Comparison of ENCODE assay signal across 9 mouse cellular contexts in the genomic region with DNA sequence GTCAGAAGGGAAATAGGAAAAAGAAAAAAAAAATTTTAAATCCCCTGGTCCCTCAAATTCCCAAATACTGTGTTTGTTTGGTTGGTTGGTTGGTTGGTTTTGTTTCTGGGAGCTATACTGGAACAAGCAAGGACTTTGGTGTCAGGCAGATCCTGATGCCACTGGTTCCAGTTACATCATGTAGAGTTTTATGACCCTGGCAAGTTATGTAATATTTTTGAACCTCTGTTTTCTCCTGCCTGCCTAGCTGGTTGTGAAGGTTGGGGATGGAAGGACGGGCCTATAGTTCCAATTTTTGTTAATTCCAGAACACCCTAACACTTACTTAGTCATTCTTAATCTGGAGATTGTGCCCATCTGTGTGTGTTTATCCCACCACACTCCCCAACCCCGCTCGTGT. TPM values are rescaled to one million over a fixed set of nuclear protein-coding genes. Genes with fewer than 3 reads are reported as not detected.
A peak's percentile ranks its signal among the peaks of the same experiment; 100 is the strongest.
DNase-seq lines count a peak whose midpoint lies in the region; ATAC-seq lines count a peak whose summit lies in the region.
"Had no signal": no experiment of that assay in that cellular context is flagged by ENCODE, and none has a peak within 500 bp of the region (broad histone marks: within the 10 kb centered on the region; RNA-seq: fewer than 3 reads in every experiment).

No protein-coding gene starts in this region.

- H3K9me3 ChIP-seq in heart, embryonic 14.5 days (ENCODE audit: control insufficient read depth, low read length), result no peaks in the 10 kb centered on the region
- no peaks in the 10 kb centered on the region for H3K9me3 ChIP-seq in forebrain, embryonic 10.5 days
- no peaks in the 10 kb centered on the region for H3K9me3 ChIP-seq in limb, embryonic 10.5 days (replicated peaks)

- WGBS in heart, embryonic 14.5 days, result 67% methylated on average over 3 of the region's 3 CpGs
- WGBS in forebrain, embryonic 10.5 days, result 67% methylated on average over 3 of the region's 3 CpGs
- WGBS in limb, embryonic 10.5 days, result 71% methylated on average over 3 of the region's 3 CpGs

- no peak for DNase-seq in heart, postnatal 25 days (ENCODE audit: low spot score)
- peak; percentile 17 for DNase-seq in NIH3T3 (ENCODE audit: low read depth)
- no peak for DNase-seq in forebrain, embryonic 10.5 days (ENCODE audit: extremely low spot score, low spot score)
- DNase-seq in limb, embryonic 10.5 days (ENCODE audit: low spot score), result peak; percentile 31
- no peak for DNase-seq in urinary bladder, postnatal 25 days (ENCODE audit: low spot score)
- no peak for DNase-seq in layer of hippocampus, postnatal 10 days (ENCODE audit: low spot score in 2 of 2)

- H3K4me2 ChIP-seq in heart, embryonic 14.5 days (ENCODE audit: low read length), result peak overlapping the region; percentile 90

- H3K9ac ChIP-seq in heart, embryonic 14.5 days (ENCODE audit: low read length), result no peak overlapping the region

- H3K4me3 ChIP-seq in heart, embryonic 14.5 days (ENCODE audit: control insufficient read depth in 1 of 2, insufficient read depth in 1 of 2, low read depth in 1 of 2, low read length in 2 of 2), result no peak overlapping the region
- H3K4me3 ChIP-seq in forebrain, embryonic 10.5 days, result peak overlapping the region; percentile 96
- H3K4me3 ChIP-seq in limb, embryonic 10.5 days, result no peak overlapping the region

- no peaks in the 10 kb centered on the region for H3K27me3 ChIP-seq in heart, embryonic 14.5 days (ENCODE audit: control insufficient read depth, insufficient read depth, low read length)
- no peaks in the 10 kb centered on the region for H3K27me3 ChIP-seq in forebrain, embryonic 10.5 days (ENCODE audit: poor library complexity, severe bottlenecking)
- H3K27me3 ChIP-seq in limb, embryonic 10.5 days (ENCODE audit: low read depth, poor library complexity, severe bottlenecking), result no peaks in the 10 kb centered on the region

- intact Hi-C loops in heart, postnatal 25 days (cut with DNase I), result loop anchor here (5.0 kb wide), 1 partner anchor 84 kb away; no protein-coding TSS in a partner anchor

- H3K27ac ChIP-seq in heart, embryonic 14.5 days (replicated peaks in 1 of 2; ENCODE audit: control insufficient read depth in 1 of 2, insufficient read depth in 1 of 2, low read depth in 2 of 2, low read length in 2 of 2), result no peak overlapping the region
- H3K27ac ChIP-seq in forebrain, embryonic 10.5 days, result 0 out of 2 replicates have a peak overlapping the region, but pooled peaks have one; percentile 99
- no peak overlapping the region for H3K27ac ChIP-seq in limb, embryonic 10.5 days
- H3K27ac ChIP-seq: macrophage had no signal

- H3K4me1 ChIP-seq in heart, embryonic 14.5 days (ENCODE audit: control insufficient read depth in 2 of 2, insufficient read depth in 2 of 2, low read length in 2 of 2), result peaks cover 2 to 3% of the 10 kb centered on the region in 2 experiments; a peak in 2 of 4 replicates
- peaks cover 38% of the 10 kb centered on the region for H3K4me1 ChIP-seq in forebrain, embryonic 10.5 days
- peaks cover 12% of the 10 kb centered on the region; the same call in 1 of the 2 replicates for H3K4me1 ChIP-seq in limb, embryonic 10.5 days

- H3K36me3 ChIP-seq in heart, embryonic 14.5 days (ENCODE audit: control insufficient read depth, insufficient read depth, low read length), result no peaks in the 10 kb centered on the region
- H3K36me3 ChIP-seq in forebrain, embryonic 10.5 days (replicated peaks), result no peaks in the 10 kb centered on the region
- no peaks in the 10 kb centered on the region for H3K36me3 ChIP-seq in limb, embryonic 10.5 days

- no peak for ATAC-seq in heart, embryonic 14.5 days (ENCODE audit: insufficient number of reproducible peaks, insufficient read depth, low FRiP score, low read depth)
- no peak for ATAC-seq in activated CD4-positive, CD25-positive, alpha-beta regulatory T cell, adult 4 months

RNA-seq across cellular contexts. Expression of a gene that starts 1.0 kb away (rescaled TPM):
- 4.0 and 4.1 TPM in 2 replicates for polyA plus RNA-seq in heart, embryonic 14.5 days (2014; fragmentation: Nextera tagmentation; extraction: Ambion mirVana)
- 10 to 100 TPM; 27.1 to 28.0 TPM for total RNA-seq in heart, postnatal 25 days (2021)
- polyA plus RNA-seq in forebrain, embryonic 10.5 days (2016; fragmentation: Nextera tagmentation; extraction: Ambion mirVana), result 5.2 and 5.3 TPM in 2 replicates
- polyA plus RNA-seq in limb, embryonic 10.5 days (2016; fragmentation: Nextera tagmentation; extraction: Ambion mirVana), result 4.5 and 5.1 TPM in 2 replicates
- polyA plus RNA-seq in activated CD4-positive, CD25-positive, alpha-beta regulatory T cell, adult 4 months (2017; shearing (Covaris generic)), result under 1 TPM; 0.42 to 0.69 TPM
- 10 to 100 TPM; 45.4 to 45.6 TPM for total RNA-seq in layer of hippocampus, postnatal 10 days (2021)

RNA-seq across cellular contexts. Expression of a gene that starts 51.8 kb away (rescaled TPM):
- 186 and 198 TPM in 2 replicates for polyA plus RNA-seq in heart, embryonic 14.5 days (2014; fragmentation: Nextera tagmentation; extraction: Ambion mirVana)
- total RNA-seq in heart, postnatal 25 days (2021), result 10 to 100 TPM; 76.4 to 78.0 TPM
- 213 and 218 TPM in 2 replicates for polyA plus RNA-seq in forebrain, embryonic 10.5 days (2016; fragmentation: Nextera tagmentation; extraction: Ambion mirVana)
- polyA plus RNA-seq in limb, embryonic 10.5 days (2016; fragmentation: Nextera tagmentation; extraction: Ambion mirVana), result 170 and 214 TPM in 2 replicates
- 10 to 100 TPM; 72.3 to 73.4 TPM for polyA plus RNA-seq in activated CD4-positive, CD25-positive, alpha-beta regulatory T cell, adult 4 months (2017; shearing (Covaris generic))
- total RNA-seq in layer of hippocampus, postnatal 10 days (2021), result 100 to 1,000 TPM in 1 of 2 experiments, 10 to 100 TPM in 1; 94.1 to 117 TPM

RNA-seq across cellular contexts. Expression of a gene that starts 52.8 kb away (rescaled TPM):
- polyA plus RNA-seq in heart, embryonic 14.5 days (2014; fragmentation: Nextera tagmentation; extraction: Ambion mirVana), result 128 and 130 TPM in 2 replicates
- 10 to 100 TPM; 31.2 to 35.1 TPM for total RNA-seq in heart, postnatal 25 days (2021)
- 91.5 and 94.5 TPM in 2 replicates for polyA plus RNA-seq in forebrain, embryonic 10.5 days (2016; fragmentation: Nextera tagmentation; extraction: Ambion mirVana)
- 93.4 and 102 TPM in 2 replicates for polyA plus RNA-seq in limb, embryonic 10.5 days (2016; fragmentation: Nextera tagmentation; extraction: Ambion mirVana)
- polyA plus RNA-seq in activated CD4-positive, CD25-positive, alpha-beta regulatory T cell, adult 4 months (2017; shearing (Covaris generic)), result 10 to 100 TPM; 58.5 to 69.9 TPM
- 10 to 100 TPM; 45.2 to 45.9 TPM for total RNA-seq in layer of hippocampus, postnatal 10 days (2021)

Comparison
In these comparisons a context has a peak if more than half of its experiments do, and no peak if none do; other contexts are left out.
1. DNase-seq: peak in NIH3T3 (single experiment) and limb, embryonic 10.5 days (single experiment); none in heart, postnatal 25 days (single experiment), forebrain, embryonic 10.5 days (single experiment), urinary bladder, postnatal 25 days (single experiment) and layer of hippocampus, postnatal 10 days (0 of 2).